Mouse (Mus musculus): ENCODE measurements around the gene Nfib. TPM values are rescaled to one million over a fixed set of nuclear protein-coding genes. Genes with fewer than 3 reads are reported as not detected.

Nfib gene
- polyA plus RNA-seq, 1 experiment from 2014 or later, result 26.7 TPM

- H3K27ac ChIP-seq (ENCODE audit: low read length), result peak overlapping the region; percentile 36; the same call in 1 of the 2 replicates
- no peak for ATAC-seq (ENCODE audit: low FRiP score, low TSS enrichment)
- 63% methylated on average over 4 of the region's 4 CpGs for whole genome bisulfite sequencing
Measured at GRCm38 (mm10) chr4:82364696-82365385, 340.7 kb downstream of the Nfib start.

GRCm38 (mm10) chr4:82363951-82364350, 341.6 kb downstream of the Nfib start:
- Histone ChIP-seq H3K4me3 (ENCODE audit: low read length) (no peak overlapping the region), H3K4me2 (replicated peaks; ENCODE audit: low read depth, low read length) (no peak overlapping the region), H3K9me3 (ENCODE audit: low read length) (no peaks in the 10 kb centered on the region), H3K27ac (ENCODE audit: low read length) (no peak overlapping the region), H3K4me1 (ENCODE audit: insufficient read depth, low read length) (peaks cover 17% of the 10 kb centered on the region), H3K9ac (replicated peaks; ENCODE audit: low read length) (no peak overlapping the region), H3K27me3 (ENCODE audit: insufficient read depth, low read length) (no peaks in the 10 kb centered on the region), H3K36me3 (ENCODE audit: insufficient read depth, low read length) (no peaks in the 10 kb centered on the region)
- 59% methylated on average over 6 of the region's 6 CpGs for WGBS
- no peak for ATAC-seq (ENCODE audit: low FRiP score, low TSS enrichment)

More at GRCm38 (mm10) chr4:82364696-82365385, 340.7 kb downstream of the Nfib start:
- Histone ChIP-seq H3K4me3 (ENCODE audit: low read length) (no peak overlapping the region), H3K4me1 (ENCODE audit: insufficient read depth, low read length) (peaks cover 17% of the 10 kb centered on the region), H3K4me2 (replicated peaks; ENCODE audit: low read depth, low read length) (no peak overlapping the region), H3K9me3 (ENCODE audit: low read length) (no peaks in the 10 kb centered on the region), H3K27me3 (ENCODE audit: insufficient read depth, low read length) (no peaks in the 10 kb centered on the region), H3K36me3 (ENCODE audit: insufficient read depth, low read length) (no peaks in the 10 kb centered on the region), H3K9ac (replicated peaks; ENCODE audit: low read length) (no peak overlapping the region)

GRCm38 (mm10) chr4:82362294-82362693, 343.3 kb downstream of the Nfib start:
- H3K9me3 ChIP-seq (ENCODE audit: low read length), result no peaks in the 10 kb centered on the region
- ATAC-seq (ENCODE audit: low FRiP score, low TSS enrichment), result no peak
- no peaks in the 10 kb centered on the region for H3K27me3 ChIP-seq (ENCODE audit: insufficient read depth, low read length)
- H3K4me3 ChIP-seq (ENCODE audit: low read length), result no peak overlapping the region
- no peak overlapping the region for H3K9ac ChIP-seq (replicated peaks; ENCODE audit: low read length)
- H3K27ac ChIP-seq (ENCODE audit: low read length), result no peak overlapping the region
- H3K4me2 ChIP-seq (replicated peaks; ENCODE audit: low read depth, low read length), result no peak overlapping the region
- peaks cover 17% of the 10 kb centered on the region for H3K4me1 ChIP-seq (ENCODE audit: insufficient read depth, low read length)
- WGBS, result 74% methylated on average over 3 of the region's 3 CpGs
- no peaks in the 10 kb centered on the region for H3K36me3 ChIP-seq (ENCODE audit: insufficient read depth, low read length)

- no peaks in the 10 kb centered on the region for H3K36me3 ChIP-seq (ENCODE audit: insufficient read depth, low read length)
- peaks cover 16% of the 10 kb centered on the region for H3K4me1 ChIP-seq (ENCODE audit: insufficient read depth, low read length)
- no peak overlapping the region for H3K9ac ChIP-seq (replicated peaks; ENCODE audit: low read length)
- 80% methylated on average over 4 of the region's 4 CpGs for WGBS
- ATAC-seq (ENCODE audit: low FRiP score, low TSS enrichment), result no peak
- H3K4me2 ChIP-seq (replicated peaks; ENCODE audit: low read depth, low read length), result no peak overlapping the region
- H3K9me3 ChIP-seq (ENCODE audit: low read length), result no peaks in the 10 kb centered on the region
- H3K27me3 ChIP-seq (ENCODE audit: insufficient read depth, low read length), result no peaks in the 10 kb centered on the region
- H3K4me3 ChIP-seq (ENCODE audit: low read length), result no peak overlapping the region
- H3K27ac ChIP-seq (ENCODE audit: low read length), result no peak overlapping the region
Measured at GRCm38 (mm10) chr4:82360081-82360511, 345.5 kb downstream of the Nfib start.

- Histone ChIP-seq H3K9ac (replicated peaks; ENCODE audit: low read length) (no peak overlapping the region), H3K4me2 (replicated peaks; ENCODE audit: low read depth, low read length) (no peak overlapping the region), H3K36me3 (ENCODE audit: insufficient read depth, low read length) (no peaks in the 10 kb centered on the region), H3K27ac (ENCODE audit: low read length) (no peak overlapping the region), H3K4me3 (ENCODE audit: low read length) (no peak overlapping the region), H3K27me3 (ENCODE audit: insufficient read depth, low read length) (no peaks in the 10 kb centered on the region), H3K4me1 (ENCODE audit: insufficient read depth, low read length) (peaks cover 11% of the 10 kb centered on the region), H3K9me3 (ENCODE audit: low read length) (no peaks in the 10 kb centered on the region)
- no peak for ATAC-seq (ENCODE audit: low FRiP score, low TSS enrichment)
- WGBS, result 76% methylated on average over 3 of the region's 3 CpGs
Measured at GRCm38 (mm10) chr4:82359110-82359509, 346.4 kb downstream of the Nfib start.

GRCm38 (mm10) chr4:82349006-82349405, 356.5 kb downstream of the Nfib start:
- no peak overlapping the region for H3K27ac ChIP-seq (ENCODE audit: low read length)
- 89% methylated on average over 1 of the region's 1 CpGs for WGBS
- ATAC-seq (ENCODE audit: low FRiP score, low TSS enrichment), result no peak
- H3K36me3 ChIP-seq (ENCODE audit: insufficient read depth, low read length), result peaks cover 8% of the 10 kb centered on the region; the same call in 1 of the 2 replicates
- no peak overlapping the region for H3K9ac ChIP-seq (replicated peaks; ENCODE audit: low read length)
- no peak overlapping the region for H3K4me2 ChIP-seq (replicated peaks; ENCODE audit: low read depth, low read length)
- no peaks in the 10 kb centered on the region for H3K27me3 ChIP-seq (ENCODE audit: insufficient read depth, low read length)
- H3K4me3 ChIP-seq (ENCODE audit: low read length), result no peak overlapping the region
- H3K4me1 ChIP-seq (ENCODE audit: insufficient read depth, low read length), result peaks cover 16% of the 10 kb centered on the region
- no peaks in the 10 kb centered on the region for H3K9me3 ChIP-seq (ENCODE audit: low read length)

GRCm38 (mm10) chr4:82344787-82345186, 360.8 kb downstream of the Nfib start:
- Histone ChIP-seq H3K9me3 (ENCODE audit: low read length) (no peaks in the 10 kb centered on the region), H3K9ac (replicated peaks; ENCODE audit: low read length) (no peak overlapping the region), H3K36me3 (ENCODE audit: insufficient read depth, low read length) (peaks cover 6% of the 10 kb centered on the region; the same call in 1 of the 2 replicates), H3K27ac (ENCODE audit: low read length) (peak overlapping the region; percentile 72), H3K4me2 (replicated peaks; ENCODE audit: low read depth, low read length) (peak overlapping the region; percentile 31), H3K4me1 (ENCODE audit: insufficient read depth, low read length) (peaks cover 18% of the 10 kb centered on the region), H3K4me3 (ENCODE audit: low read length) (0 out of 2 replicates have a peak overlapping the region, but pooled peaks have one; percentile 2), H3K27me3 (ENCODE audit: insufficient read depth, low read length) (no peaks in the 10 kb centered on the region)
- WGBS, result 2% methylated on average over 4 of the region's 4 CpGs
- ATAC-seq (ENCODE audit: low FRiP score, low TSS enrichment), result peak; percentile 96

GRCm38 (mm10) chr4:82344224-82344623, 361.3 kb downstream of the Nfib start:
- Histone ChIP-seq H3K4me3 (ENCODE audit: low read length) (no peak overlapping the region), H3K36me3 (ENCODE audit: insufficient read depth, low read length) (peaks cover 5% of the 10 kb centered on the region; the same call in 1 of the 2 replicates), H3K9ac (replicated peaks; ENCODE audit: low read length) (no peak overlapping the region), H3K9me3 (ENCODE audit: low read length) (no peaks in the 10 kb centered on the region), H3K4me1 (ENCODE audit: insufficient read depth, low read length) (peaks cover 18% of the 10 kb centered on the region), H3K4me2 (replicated peaks; ENCODE audit: low read depth, low read length) (peak overlapping the region; percentile 31), H3K27ac (ENCODE audit: low read length) (peak overlapping the region; percentile 72), H3K27me3 (ENCODE audit: insufficient read depth, low read length) (no peaks in the 10 kb centered on the region)
- no peak for ATAC-seq (ENCODE audit: low FRiP score, low TSS enrichment)
- 61% methylated on average over 6 of the region's 6 CpGs for WGBS

GRCm38 (mm10) chr4:82338930-82339329, 366.6 kb downstream of the Nfib start:
- H3K4me1 ChIP-seq (ENCODE audit: insufficient read depth, low read length), result peaks cover 7% of the 10 kb centered on the region; the same call in 1 of the 2 replicates
- WGBS, result 74% methylated on average over 6 of the region's 6 CpGs
- ATAC-seq (ENCODE audit: low FRiP score, low TSS enrichment), result no peak
- no peak overlapping the region for H3K4me2 ChIP-seq (replicated peaks; ENCODE audit: low read depth, low read length)
- no peak overlapping the region for H3K4me3 ChIP-seq (ENCODE audit: low read length)
- no peaks in the 10 kb centered on the region for H3K36me3 ChIP-seq (ENCODE audit: insufficient read depth, low read length)
- no peak overlapping the region for H3K9ac ChIP-seq (replicated peaks; ENCODE audit: low read length)
- no peaks in the 10 kb centered on the region for H3K27me3 ChIP-seq (ENCODE audit: insufficient read depth, low read length)
- no peaks in the 10 kb centered on the region for H3K9me3 ChIP-seq (ENCODE audit: low read length)
- H3K27ac ChIP-seq (ENCODE audit: low read length), result peak overlapping the region; percentile 10; the same call in 1 of the 2 replicates

GRCm38 (mm10) chr4:82338481-82338880, 367.1 kb downstream of the Nfib start:
- Histone ChIP-seq H3K9ac (replicated peaks; ENCODE audit: low read length) (no peak overlapping the region), H3K27me3 (ENCODE audit: insufficient read depth, low read length) (no peaks in the 10 kb centered on the region), H3K9me3 (ENCODE audit: low read length) (no peaks in the 10 kb centered on the region), H3K27ac (ENCODE audit: low read length) (no peak overlapping the region), H3K36me3 (ENCODE audit: insufficient read depth, low read length) (no peaks in the 10 kb centered on the region), H3K4me2 (replicated peaks; ENCODE audit: low read depth, low read length) (no peak overlapping the region), H3K4me3 (ENCODE audit: low read length) (no peak overlapping the region), H3K4me1 (ENCODE audit: insufficient read depth, low read length) (peaks cover 7% of the 10 kb centered on the region; the same call in 1 of the 2 replicates)
- 22% methylated on average over 3 of the region's 3 CpGs for WGBS
- no peak for ATAC-seq (ENCODE audit: low FRiP score, low TSS enrichment)

Data from kidney, embryonic 16.5 days (tissue).